ENCODE assay signal across 11 mouse cellular contexts in the genomic region with DNA sequence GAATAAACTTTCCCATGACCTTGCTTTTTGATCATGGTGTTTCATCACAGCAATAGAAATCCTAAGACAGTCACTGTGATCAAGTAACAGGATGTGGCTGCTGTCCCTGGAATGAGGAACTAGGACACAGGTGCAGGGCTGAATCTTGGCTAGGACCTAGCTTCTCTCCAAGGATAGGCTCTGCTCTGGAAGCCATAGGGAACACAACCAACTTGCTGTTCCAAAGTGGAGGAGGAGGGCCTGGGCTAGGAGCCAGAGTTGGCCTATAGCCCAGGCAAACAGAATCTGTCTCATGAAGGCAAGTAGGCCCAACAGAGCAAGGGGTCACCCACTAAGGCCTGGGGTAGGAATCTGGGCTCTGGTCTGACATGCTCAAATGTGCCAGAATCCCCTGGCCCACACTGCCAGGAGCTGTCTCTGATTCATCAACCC. TPM values are rescaled to one million over a fixed set of nuclear protein-coding genes. Genes with fewer than 3 reads are reported as not detected.
A peak's percentile ranks its signal among the peaks of the same experiment; 100 is the strongest.
DNase-seq lines count a peak whose midpoint lies in the region; ATAC-seq lines count a peak whose summit lies in the region.
"Had no signal": no experiment of that assay in that cellular context is flagged by ENCODE, and none has a peak within 500 bp of the region (broad histone marks: within the 10 kb centered on the region; RNA-seq: fewer than 3 reads in every experiment).

No protein-coding gene starts in this region.

- intact Hi-C loops in left cerebral cortex, postnatal 25 days (cut with DNase I) = no loop called here

- peaks cover 13% of the 10 kb centered on the region for H3K27me3 ChIP-seq in heart, embryonic 10.5 days (ENCODE audit: insufficient read depth, poor library complexity, severe bottlenecking)
- H3K27me3 ChIP-seq: stomach, embryonic 15.5 days had no signal

- DNase-seq in heart, adult 11 months = peak; percentile 99
- no peak for DNase-seq in heart, embryonic 10.5 days (ENCODE audit: low spot score)
- DNase-seq in 3134 (ENCODE audit: extremely low read depth, insufficient read length, low spot score) = peak; percentile 82
- DNase-seq in left cerebral cortex, postnatal 25 days (ENCODE audit: low spot score in 2 of 2) = peak; percentile 17 to 59
- DNase-seq in thymus, postnatal 0 days (ENCODE audit: low spot score) = no peak
- DNase-seq in frontal cortex, postnatal 10 days (ENCODE audit: low spot score in 2 of 2) = no peak

- H3K4me1 ChIP-seq in heart, embryonic 10.5 days = peaks cover 3% of the 10 kb centered on the region; the same call in 1 of the 2 replicates
- H3K4me1 ChIP-seq in brown adipose tissue, adult 24 weeks (ENCODE audit: control insufficient read depth, insufficient read depth, insufficient read length, low read length) = peaks cover 12% of the 10 kb centered on the region

- no peaks in the 10 kb centered on the region for H3K9me3 ChIP-seq in heart, embryonic 10.5 days
- H3K9me3 ChIP-seq: stomach, embryonic 15.5 days had no signal

- no peak overlapping the region for H3K4me3 ChIP-seq in heart, embryonic 10.5 days
- H3K4me3 ChIP-seq in brown adipose tissue, adult 24 weeks (ENCODE audit: insufficient read depth, low read depth, low read length) = no peak overlapping the region
- H3K4me3 ChIP-seq: stomach, embryonic 15.5 days had no signal

- ATAC-seq in granulocyte monocyte progenitor cell, adult 5-6 weeks (replicated peaks; ENCODE audit: poor library complexity, severe bottlenecking) = peak; percentile 75

- H3K27ac ChIP-seq in heart, embryonic 10.5 days = no peak overlapping the region
- H3K27ac ChIP-seq in brown adipose tissue, adult 24 weeks (replicated peaks; ENCODE audit: low read depth, low read length) = peak overlapping the region; percentile 76
- H3K27ac ChIP-seq: liver, embryonic 14.5 days; stomach, embryonic 15.5 days had no signal

- H3K36me3 ChIP-seq in heart, embryonic 10.5 days = no peaks in the 10 kb centered on the region
- H3K36me3 ChIP-seq: stomach, embryonic 15.5 days had no signal

RNA-seq across cellular contexts. Expression of a gene that starts 6.2 kb away (rescaled TPM):
- polyA plus RNA-seq in heart, embryonic 10.5 days (2016; fragmentation: Nextera tagmentation; extraction: Ambion mirVana) = not detected in 2 replicates
- not detected in 2 replicates for polyA plus RNA-seq in brown adipose tissue, adult 24 weeks (2012; ENCODE audit: insufficient read depth, insufficient read length, missing spikeins)
- total RNA-seq in granulocyte monocyte progenitor cell, adult 5-6 weeks (2014; fragmentation: Nextera tagmentation) = not detected in 2 replicates
- total RNA-seq in granulocyte monocyte progenitor cell, adult 5-6 weeks (2017) = not detected in 2 replicates
- total RNA-seq in left cerebral cortex, postnatal 25 days (2021) = not detected
- 0.14 and 0.18 TPM in 2 replicates for polyA plus RNA-seq in thymus, postnatal 0 days (2015; fragmentation: Nextera tagmentation; extraction: Ambion mirVana)
- total RNA-seq: ES-E14 had no signal
- polyA plus RNA-seq: stomach, embryonic 15.5 days had no signal

RNA-seq across cellular contexts. Expression of a gene that starts 8.7 kb away (rescaled TPM):
- 8.7 and 11.4 TPM in 2 replicates for polyA plus RNA-seq in heart, embryonic 10.5 days (2016; fragmentation: Nextera tagmentation; extraction: Ambion mirVana)
- polyA plus RNA-seq in brown adipose tissue, adult 24 weeks (2012; ENCODE audit: insufficient read depth, insufficient read length, missing spikeins) = 34.7 and 41.7 TPM in 2 replicates
- 18.0 and 33.8 TPM in 2 replicates for total RNA-seq in granulocyte monocyte progenitor cell, adult 5-6 weeks (2014; fragmentation: Nextera tagmentation)
- total RNA-seq in granulocyte monocyte progenitor cell, adult 5-6 weeks (2017) = 17.5 and 31.1 TPM in 2 replicates
- total RNA-seq in left cerebral cortex, postnatal 25 days (2021) = 1 to 10 TPM; 4.0 to 5.5 TPM
- polyA plus RNA-seq in thymus, postnatal 0 days (2015; fragmentation: Nextera tagmentation; extraction: Ambion mirVana) = 77.5 and 78.6 TPM in 2 replicates

RNA-seq across cellular contexts. Expression of a gene that starts 30.1 kb away (rescaled TPM):
- 5.1 and 17.3 TPM in 2 replicates for polyA plus RNA-seq in heart, embryonic 10.5 days (2016; fragmentation: Nextera tagmentation; extraction: Ambion mirVana)
- polyA plus RNA-seq in brown adipose tissue, adult 24 weeks (2012; ENCODE audit: insufficient read depth, insufficient read length, missing spikeins) = 50.1 and 65.2 TPM in 2 replicates
- total RNA-seq in granulocyte monocyte progenitor cell, adult 5-6 weeks (2014; fragmentation: Nextera tagmentation) = not detected in 2 replicates
- not detected in 2 replicates for total RNA-seq in granulocyte monocyte progenitor cell, adult 5-6 weeks (2017)
- 1 to 10 TPM; 6.2 to 7.0 TPM for total RNA-seq in left cerebral cortex, postnatal 25 days (2021)
- polyA plus RNA-seq in thymus, postnatal 0 days (2015; fragmentation: Nextera tagmentation; extraction: Ambion mirVana) = 2.2 and 2.8 TPM in 2 replicates

RNA-seq across cellular contexts. Expression of a gene that starts 31.5 kb away (rescaled TPM):
- 3,089 and 3,244 TPM in 2 replicates for polyA plus RNA-seq in heart, embryonic 10.5 days (2016; fragmentation: Nextera tagmentation; extraction: Ambion mirVana)
- polyA plus RNA-seq in brown adipose tissue, adult 24 weeks (2012; ENCODE audit: insufficient read depth, insufficient read length, missing spikeins) = 129 and 141 TPM in 2 replicates
- 657 and 889 TPM in 2 replicates for total RNA-seq in granulocyte monocyte progenitor cell, adult 5-6 weeks (2014; fragmentation: Nextera tagmentation)
- total RNA-seq in granulocyte monocyte progenitor cell, adult 5-6 weeks (2017) = 712 and 870 TPM in 2 replicates
- total RNA-seq in left cerebral cortex, postnatal 25 days (2021) = 100 to 1,000 TPM; 522 to 530 TPM
- polyA plus RNA-seq in thymus, postnatal 0 days (2015; fragmentation: Nextera tagmentation; extraction: Ambion mirVana) = 1,368 and 1,597 TPM in 2 replicates

RNA-seq across cellular contexts. Expression of a gene that starts 47.3 kb away (rescaled TPM):
- polyA plus RNA-seq in heart, embryonic 10.5 days (2016; fragmentation: Nextera tagmentation; extraction: Ambion mirVana) = 2.6 and 4.2 TPM in 2 replicates
- 3.0 and 3.6 TPM in 2 replicates for polyA plus RNA-seq in brown adipose tissue, adult 24 weeks (2012; ENCODE audit: insufficient read depth, insufficient read length, missing spikeins)
- total RNA-seq in granulocyte monocyte progenitor cell, adult 5-6 weeks (2014; fragmentation: Nextera tagmentation) = 4.5 and 12.9 TPM in 2 replicates
- total RNA-seq in granulocyte monocyte progenitor cell, adult 5-6 weeks (2017) = 4.4 and 4.7 TPM in 2 replicates
- total RNA-seq in left cerebral cortex, postnatal 25 days (2021) = 1 to 10 TPM; 1.1 to 1.4 TPM
- polyA plus RNA-seq in thymus, postnatal 0 days (2015; fragmentation: Nextera tagmentation; extraction: Ambion mirVana) = 9.9 and 10.1 TPM in 2 replicates

Comparison
In these comparisons a context has a peak if more than half of its experiments do, and no peak if none do; other contexts are left out.
1. DNase-seq: peak in heart, adult 11 months (single experiment), 3134 (single experiment) and left cerebral cortex, postnatal 25 days (2 of 2); none in heart, embryonic 10.5 days (single experiment), thymus, postnatal 0 days (single experiment) and frontal cortex, postnatal 10 days (0 of 2).